Mouse (Mus musculus) liver, embryonic 14 days (tissue): ENCODE measurements around the gene Smim22. TPM values are rescaled to one million over a fixed set of nuclear protein-coding genes. Genes with fewer than 3 reads are reported as not detected.

Source experiments
- polyA plus RNA-seq: library from polyadenylated mRNA; depleted of rRNA; stranded (reverse); fragments of >200 nt; gene quantifications from 2 replicates; pipeline ENCODE4 v1.2.3, GENCODE M21; 2012; rRNA removed

Smim22 gene
- 11.0 and 11.4 TPM in 2 replicates for polyA plus RNA-seq

DNA sequence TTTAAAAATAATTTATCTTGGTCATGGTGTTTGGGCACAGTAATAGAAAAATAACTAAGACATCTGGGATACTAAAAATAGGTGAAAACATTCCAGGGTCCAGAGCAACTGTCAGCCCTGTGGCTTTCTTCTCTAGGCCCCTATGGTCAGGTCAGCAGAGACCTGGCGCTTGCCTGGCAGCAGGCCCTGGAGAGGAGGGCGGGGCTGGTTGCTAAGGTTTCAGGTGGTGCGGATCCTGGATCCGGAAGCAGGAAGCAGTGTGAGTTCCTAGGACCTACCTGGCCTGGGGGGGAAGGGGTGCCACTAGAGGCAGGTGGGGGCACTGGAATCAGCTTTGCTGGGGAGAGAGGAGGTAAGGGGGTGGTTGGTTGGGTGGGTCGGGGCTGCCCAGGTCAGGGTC, at the start of gene Smim22:
Gene Smim22 (plus strand): TSS at position 222 of the 400 bp plus-strand sequence.

DNA sequence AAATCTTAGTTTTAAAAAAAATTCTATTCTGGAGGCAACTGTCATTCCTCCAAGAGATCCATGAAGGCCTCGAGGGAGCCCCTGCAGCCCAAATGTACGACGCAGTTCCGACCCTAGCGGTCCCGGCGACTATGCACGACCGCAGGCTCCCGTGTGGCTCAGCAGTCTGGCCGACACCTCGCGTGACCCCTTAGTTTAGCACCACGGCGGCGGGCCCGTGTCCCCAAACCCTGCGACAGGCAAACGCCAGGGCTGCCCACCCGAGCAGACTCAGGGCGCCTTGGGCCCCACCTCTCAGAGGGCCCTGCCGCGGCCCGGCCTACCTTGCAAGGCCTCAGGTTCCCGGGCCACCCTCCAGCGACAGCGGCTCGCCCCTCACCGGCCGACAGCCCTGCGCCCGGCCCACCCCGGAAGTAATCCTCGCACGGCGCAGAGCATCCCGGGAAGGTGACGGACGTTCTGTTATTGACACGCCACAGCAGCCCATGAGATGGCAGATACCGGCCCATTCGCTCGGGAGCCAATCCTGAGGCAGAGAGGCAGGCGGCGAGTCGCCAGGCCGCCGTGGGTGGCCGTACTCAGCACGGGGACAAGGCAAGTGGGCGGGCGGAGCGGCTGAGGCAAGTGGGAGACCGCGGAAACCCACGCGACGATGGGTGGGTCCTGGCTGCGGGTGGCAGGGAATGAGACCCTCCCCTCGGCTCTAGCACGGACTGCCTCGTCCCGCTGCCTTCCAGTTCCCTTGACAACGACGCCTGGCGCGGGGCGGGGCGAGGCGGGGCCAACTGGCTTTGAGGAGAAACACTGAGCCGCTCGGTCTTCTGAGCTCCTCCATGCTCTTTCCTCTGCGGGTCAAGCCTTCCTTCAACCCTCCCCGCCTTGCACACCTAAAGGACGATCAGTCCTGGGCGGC, 43.0 kb upstream of the Smim22 start, which contains the start of gene Anks3:
Gene Anks3 (minus strand): TSS at position 409 of the 913 bp plus-strand sequence.

DNA sequence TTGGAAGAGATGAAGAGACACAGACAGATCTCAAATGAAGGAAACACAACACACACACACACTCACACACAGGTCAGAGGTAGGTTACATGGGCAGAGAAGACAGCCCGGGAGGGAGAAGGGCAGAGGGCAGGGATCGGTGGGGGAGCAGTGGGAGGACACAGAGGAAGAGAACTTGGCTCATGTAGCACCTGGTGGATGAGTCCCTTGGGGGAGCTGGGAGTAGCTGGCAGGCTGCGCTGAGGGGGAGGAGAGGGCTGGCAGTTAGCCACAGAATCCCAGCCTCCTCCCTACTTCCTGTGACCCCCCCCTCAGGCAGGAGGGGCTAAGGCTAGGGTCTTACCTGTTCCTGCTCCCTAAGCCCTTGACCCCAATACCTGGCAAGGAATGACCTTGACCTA, 9.5 kb upstream of the Smim22 start, which contains the start of gene Sept12:
Gene Sept12 (minus strand): TSS at position 300 of the 400 bp plus-strand sequence.

DNA sequence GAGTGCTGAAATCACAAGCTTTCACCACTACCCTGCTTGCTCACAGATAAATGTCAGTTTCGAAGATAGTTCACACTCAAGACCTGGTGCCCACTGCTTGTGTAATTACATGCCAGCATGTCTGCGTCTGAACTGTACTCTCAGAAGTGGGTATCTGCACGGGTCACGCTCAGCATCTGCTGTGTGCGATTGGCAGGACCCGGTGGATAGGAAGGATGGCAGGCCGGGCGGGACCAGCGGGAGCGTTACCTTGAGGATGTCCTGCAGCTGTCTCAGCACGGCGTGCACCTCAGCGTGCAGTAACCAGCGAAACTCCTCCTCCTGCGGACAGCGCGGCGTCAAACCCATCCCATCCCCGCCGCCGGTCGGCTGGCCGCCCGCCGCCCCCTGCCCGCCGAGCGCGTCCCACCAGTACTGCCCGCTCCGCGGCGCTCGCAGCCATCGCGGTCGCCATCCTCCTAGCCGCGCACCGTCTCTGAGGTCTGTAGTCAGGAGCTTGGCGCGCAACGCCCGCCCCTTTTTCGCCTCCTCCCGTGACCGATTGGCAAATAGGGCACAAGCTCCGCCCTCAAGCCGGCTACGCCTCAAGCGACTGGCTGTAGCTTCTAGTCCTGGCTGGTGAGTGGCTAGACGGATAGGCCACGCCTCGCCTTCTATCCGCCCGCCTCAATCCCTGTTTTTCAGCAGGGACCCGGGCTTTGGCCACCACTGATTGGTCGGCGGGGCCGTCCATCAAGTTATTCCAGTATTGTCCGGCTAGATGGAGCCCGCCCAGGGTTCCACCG, 6.2 kb downstream of the Smim22 start, which contains the start of gene Rogdi:
Gene Rogdi (minus strand): TSS at position 500 of the 785 bp plus-strand sequence.

DNA sequence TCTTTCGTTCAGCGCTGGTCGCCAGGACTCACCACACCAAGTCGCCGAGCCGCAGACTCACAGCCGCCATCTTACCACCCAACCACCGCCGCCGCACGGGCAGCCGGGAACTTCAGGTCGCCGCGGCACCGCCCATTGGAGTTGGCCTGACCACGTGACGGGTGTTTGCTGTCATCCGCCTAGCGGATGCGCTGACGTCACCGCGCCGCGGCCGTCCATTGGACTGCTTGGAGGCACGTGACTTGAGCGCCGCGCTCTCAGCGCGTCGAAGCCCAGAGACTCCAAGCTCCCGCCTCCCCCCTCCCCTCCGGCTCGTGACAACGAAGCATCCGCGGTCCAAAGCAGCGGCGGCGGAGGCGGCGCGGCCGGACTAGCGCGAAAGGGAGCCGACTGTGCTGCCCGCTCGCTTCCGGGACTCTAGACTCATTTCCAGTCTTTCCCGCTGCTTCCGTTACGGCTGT, 42.7 kb downstream of the Smim22 start, which contains the start of the genes Glyr1 and Ubn1:
Gene Glyr1 (minus strand): TSS at position 90 of the 461 bp plus-strand sequence.
Gene Ubn1 (plus strand): TSS at position 284 of the 461 bp plus-strand sequence.

Other genes starting within 250 kb of the Smim22 start
- gene Cdip1, start 217.0 kb upstream of the Smim22 start, polyA plus RNA-seq: 8.9 and 9.6 TPM in 2 replicates
- gene 4930562C15Rik, start 171.9 kb upstream of the Smim22 start, polyA plus RNA-seq: not detected in 2 replicates
- 5.2 and 5.5 TPM in 2 replicates for gene Ubald1, start 127.0 kb upstream of the Smim22 start, polyA plus RNA-seq
- 12.4 and 15.5 TPM in 2 replicates for gene Mgrn1, start 121.0 kb upstream of the Smim22 start, polyA plus RNA-seq
- 26.2 and 28.3 TPM in 2 replicates for gene Nudt16l1, start 68.5 kb upstream of the Smim22 start, polyA plus RNA-seq
- 15.7 and 16.9 TPM in 2 replicates for gene Anks3, start 43.1 kb upstream of the Smim22 start, polyA plus RNA-seq
- not detected in 2 replicates for gene Sept12, start 9.4 kb upstream of the Smim22 start, polyA plus RNA-seq
- 26.7 and 35.6 TPM in 2 replicates for gene Rogdi, start 6.3 kb downstream of the Smim22 start, polyA plus RNA-seq
- 26.4 and 29.9 TPM in 2 replicates for gene Glyr1, start 42.6 kb downstream of the Smim22 start, polyA plus RNA-seq
- 10.1 and 14.1 TPM in 2 replicates for gene Ubn1, start 42.8 kb downstream of the Smim22 start, polyA plus RNA-seq
- 0.27 and 0.54 TPM in 2 replicates for gene Ppl, start 125.1 kb downstream of the Smim22 start, polyA plus RNA-seq
- gene Sec14l5, start 139.8 kb downstream of the Smim22 start, polyA plus RNA-seq: 0.01 and 0.02 TPM in 2 replicates
- gene Nagpa, start 196.7 kb downstream of the Smim22 start, polyA plus RNA-seq: 10.7 and 10.8 TPM in 2 replicates
- gene AU021092, start 215.0 kb downstream of the Smim22 start, polyA plus RNA-seq: 0.46 and 0.55 TPM in 2 replicates
- gene Alg1, start 226.3 kb downstream of the Smim22 start, polyA plus RNA-seq: 9.9 and 11.4 TPM in 2 replicates
- gene Eef2kmt, start 248.7 kb downstream of the Smim22 start, polyA plus RNA-seq: 9.9 and 11.4 TPM in 2 replicates